Mouse (Mus musculus): ENCODE measurements around the gene Nlrc3. TPM values are rescaled to one million over a fixed set of nuclear protein-coding genes. Genes with fewer than 3 reads are reported as not detected.
"Not testable (repeated sequence)": the region's sequence is repeated elsewhere in the genome, so short reads cannot be mapped to it uniquely, and the experiment has no call there.

Nlrc3 gene
- polyA plus RNA-seq (2015; fragmentation: Nextera tagmentation; extraction: Ambion mirVana) = 12.8 and 18.2 TPM in 2 replicates

- DNase-seq (ENCODE audit: low spot score) = peak; percentile 82
Measured at GRCm38 (mm10) chr16:3976251-3976671, at the start of gene Nlrc3. TSS of gene Nlrc3 (minus strand) at chr16:3976632.

- DNase-seq (ENCODE audit: low spot score) = no peak
Measured at GRCm38 (mm10) chr16:4022719-4023118, 46.3 kb upstream of the Nlrc3 start.

DNA sequence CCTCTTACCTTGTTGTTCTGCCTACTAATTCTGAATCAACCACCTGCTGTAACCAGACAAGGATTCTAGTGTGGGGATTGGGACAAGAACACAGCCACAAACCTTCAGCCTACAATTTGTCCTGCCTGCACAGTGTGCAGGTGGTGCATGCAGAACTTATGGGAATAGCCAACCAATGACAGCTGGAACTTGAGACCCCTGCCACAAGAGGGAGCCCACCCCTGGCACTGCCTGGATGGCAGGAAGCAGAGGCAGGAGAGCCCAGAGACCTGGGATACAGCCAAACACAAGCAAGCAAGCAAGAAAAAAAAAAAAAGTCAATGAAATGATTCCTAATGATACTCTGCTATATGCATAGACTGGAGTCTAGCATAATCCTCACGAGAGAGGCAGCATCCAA is 44.8 kb upstream of the Nlrc3 start:
- no peak for DNase-seq (ENCODE audit: low spot score)

- not testable (repeated sequence) for DNase-seq (ENCODE audit: low spot score)
Measured at GRCm38 (mm10) chr16:4017466-4017865, 41.0 kb upstream of the Nlrc3 start.

DNA sequence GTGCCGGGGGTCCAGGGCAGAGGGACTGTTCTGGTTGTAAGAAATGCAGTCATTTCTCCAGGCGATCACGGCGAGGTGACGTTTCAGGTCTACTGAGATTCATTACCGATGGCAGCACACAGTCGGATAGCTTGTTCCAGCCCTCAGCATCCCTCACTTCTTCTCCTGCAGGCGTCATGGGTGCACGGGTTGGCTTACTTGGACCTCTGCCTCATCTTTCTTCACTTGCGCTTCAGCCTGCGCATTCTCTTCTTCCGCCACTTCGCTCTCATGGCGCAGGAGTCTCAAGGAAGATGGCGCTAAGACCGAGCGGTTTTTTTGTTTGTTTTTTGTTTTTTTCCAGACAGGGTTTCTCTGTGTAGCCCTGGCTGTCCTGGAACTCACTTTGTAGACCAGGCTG is 40.4 kb upstream of the Nlrc3 start:
- not testable (repeated sequence) for DNase-seq (ENCODE audit: low spot score)

DNA sequence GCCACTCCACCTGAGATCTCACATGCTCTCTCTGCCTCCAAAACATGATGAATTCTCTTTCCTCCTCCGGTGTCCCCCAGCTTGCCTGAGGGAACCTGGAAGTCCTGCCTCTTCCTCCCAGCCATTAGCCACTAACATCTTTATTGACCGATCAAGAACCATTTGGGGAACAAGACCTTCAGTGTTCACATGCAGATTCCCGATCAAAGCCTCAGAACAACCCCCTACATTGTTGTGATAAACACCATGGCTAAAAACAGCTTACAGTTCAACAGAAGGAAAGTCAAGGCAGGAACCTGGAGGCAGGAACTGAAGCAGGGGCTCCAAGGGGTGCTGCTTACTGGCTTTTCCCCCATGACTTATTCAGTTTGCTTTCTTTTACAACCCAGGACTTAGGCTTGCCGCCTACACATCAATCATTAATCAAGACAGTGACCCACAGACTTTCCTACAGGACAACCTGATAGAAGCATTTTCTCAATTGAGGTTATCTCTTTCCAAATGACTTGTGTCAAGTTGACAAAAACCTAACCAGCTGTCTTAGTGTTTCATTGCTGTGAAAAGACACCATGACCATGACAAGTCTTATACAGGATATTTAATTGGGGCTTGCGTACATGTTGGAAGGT is 37.7 kb upstream of the Nlrc3 start:
- no peak for DNase-seq (ENCODE audit: low spot score)

DNA sequence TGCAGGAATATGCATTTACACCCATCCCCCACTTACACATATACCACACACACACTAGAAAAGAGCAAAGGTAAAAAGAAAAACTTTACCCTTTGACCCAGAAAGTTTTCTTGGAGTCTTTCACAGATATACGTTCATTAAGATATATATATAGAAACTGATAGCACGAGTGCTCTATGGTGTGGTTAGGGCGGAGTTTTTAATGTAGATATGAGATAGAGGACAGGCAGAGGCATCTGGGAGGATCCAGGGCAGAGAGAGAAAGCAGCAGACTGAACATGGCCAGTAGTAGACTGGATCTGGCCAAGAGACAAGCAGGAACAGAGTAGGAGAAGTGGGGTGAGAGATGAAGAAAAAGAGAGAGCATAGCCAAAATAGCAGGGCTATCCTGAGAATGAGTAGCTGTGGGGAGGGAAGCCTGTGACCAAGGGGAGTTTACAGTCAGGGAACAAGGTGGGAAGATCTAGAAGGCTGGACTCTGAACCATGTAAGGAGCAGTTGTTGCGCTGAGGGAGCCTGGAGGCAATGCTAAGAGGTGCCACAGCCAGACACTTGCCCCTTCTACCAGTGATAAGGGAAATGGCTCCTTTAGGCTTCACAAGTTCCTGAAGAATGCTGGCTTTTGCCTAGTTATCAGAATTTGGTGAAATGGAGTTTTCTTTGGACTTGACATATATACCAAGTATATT is 36.6 kb upstream of the Nlrc3 start:
- no peak for DNase-seq (ENCODE audit: low spot score)

DNA sequence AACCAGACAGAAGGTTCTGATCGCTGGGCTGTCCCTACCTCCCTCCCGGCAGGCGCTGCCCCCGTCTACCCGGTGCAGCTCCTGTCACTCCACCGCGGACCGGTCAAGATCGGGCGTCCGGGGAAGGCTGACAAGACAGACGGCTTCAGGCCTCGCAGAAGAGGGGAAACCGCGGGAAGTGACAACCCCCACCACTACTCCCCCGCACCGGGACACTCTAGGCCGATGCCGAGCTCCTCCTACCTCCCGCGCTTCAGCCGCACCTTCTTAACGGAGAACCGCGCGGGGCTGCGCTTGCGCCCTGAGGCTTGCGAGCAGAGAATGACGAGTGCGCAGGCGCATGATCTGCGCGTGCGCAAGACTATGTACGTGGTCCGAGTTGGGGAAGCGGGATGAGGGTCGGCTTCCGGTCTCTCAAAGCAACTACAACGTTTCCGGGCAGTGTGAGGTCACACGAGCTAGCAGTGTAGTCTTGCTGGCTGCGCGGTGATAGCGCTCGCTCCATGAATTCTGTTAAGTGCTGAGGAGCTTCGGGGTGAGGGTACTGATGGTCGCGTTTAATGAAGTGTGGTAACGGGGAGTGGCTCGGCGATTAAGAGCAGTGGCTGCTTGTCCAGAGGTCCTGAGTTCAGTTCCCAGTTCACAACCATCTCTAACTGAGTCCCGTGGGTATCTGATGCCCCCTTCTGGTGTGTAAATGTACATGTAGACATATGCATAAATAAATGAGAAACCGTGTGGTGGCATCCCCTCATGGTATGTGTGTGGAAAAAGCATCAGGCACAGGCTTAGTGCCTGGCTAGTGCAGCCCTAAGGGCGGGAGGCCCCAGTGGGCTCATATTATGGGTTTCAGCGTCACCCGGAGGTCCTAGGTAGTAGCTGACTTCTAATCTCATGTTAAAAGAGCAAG is 27.3 kb upstream of the Nlrc3 start, which contains the start of gene Slx4:
Gene Slx4 (minus strand): TSS at position 282 of the 910 bp plus-strand sequence.
- DNase-seq (ENCODE audit: low spot score) = peak; percentile 99

DNA sequence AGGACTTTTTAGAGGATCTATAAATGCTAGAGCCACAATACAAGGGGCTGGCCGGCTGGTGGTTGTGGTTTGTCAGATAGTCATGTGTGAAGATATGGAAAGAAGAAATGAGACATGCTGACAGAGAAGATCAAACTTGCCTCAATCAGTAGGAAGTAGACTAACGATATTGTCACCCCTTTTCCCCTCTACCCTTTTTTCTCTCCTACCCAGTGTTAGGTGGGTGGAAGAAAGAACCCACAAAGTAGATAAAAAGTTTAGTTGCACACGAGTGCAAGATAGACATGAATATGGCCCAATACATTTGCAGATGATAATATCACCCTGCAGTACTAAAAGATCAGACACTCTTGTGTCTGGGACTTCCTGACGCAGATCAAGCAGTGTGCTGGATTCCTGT is 12.0 kb upstream of the Nlrc3 start:
- no peak for DNase-seq (ENCODE audit: low spot score)

DNA sequence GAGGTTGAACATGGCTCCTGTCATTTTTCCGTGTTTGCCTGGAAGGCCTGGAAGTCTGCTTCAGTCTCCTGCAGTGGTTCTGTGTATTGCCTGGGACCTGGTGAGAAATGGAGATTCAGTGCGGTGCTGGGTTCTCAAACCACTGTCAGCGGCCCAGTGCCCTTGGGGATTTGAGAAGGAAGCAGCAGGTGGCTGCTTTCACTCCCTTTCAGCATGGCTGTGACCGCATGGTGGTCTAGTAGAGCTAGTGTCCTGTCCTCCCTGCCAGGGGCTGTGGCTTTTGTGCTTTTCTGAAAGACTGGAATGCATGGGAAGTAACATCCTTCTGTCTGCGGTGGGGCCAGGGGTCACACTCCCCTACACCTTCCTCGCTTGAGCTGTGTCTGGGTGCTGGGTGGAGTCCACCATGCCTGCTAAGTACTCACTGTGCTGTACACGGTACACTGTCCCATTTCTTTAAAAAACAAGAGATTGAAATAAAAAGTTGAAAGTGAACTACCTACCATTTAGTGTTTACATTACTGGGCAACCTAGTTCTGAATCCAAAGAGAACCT is 6.8 kb upstream of the Nlrc3 start:
- DNase-seq (ENCODE audit: low spot score) = no peak

DNA sequence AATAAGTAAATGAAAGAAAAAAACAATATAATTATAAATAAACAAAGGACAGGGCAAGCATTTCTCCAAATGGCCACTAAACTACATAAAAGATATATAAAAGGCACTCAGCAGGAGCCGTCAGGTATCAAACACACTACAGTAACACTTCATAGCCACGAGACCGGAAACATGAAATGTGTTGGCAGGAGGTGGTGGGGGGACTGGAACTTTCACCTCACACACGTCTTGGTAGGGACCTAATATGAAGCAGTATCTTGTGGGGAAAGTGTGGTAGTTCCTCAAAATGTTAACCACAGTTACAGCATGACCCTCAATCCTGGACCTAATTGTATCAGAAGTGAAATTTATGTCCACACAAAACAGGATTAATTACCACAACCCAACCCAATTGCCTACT is 5.7 kb upstream of the Nlrc3 start:
- DNase-seq (ENCODE audit: low spot score) = peak; percentile 37

- DNase-seq (ENCODE audit: low spot score) = no peak
Measured at GRCm38 (mm10) chr16:3976712-3977111, 280 bp upstream of the Nlrc3 start.

GRCm38 (mm10) chr16:3975658-3976057 is 774 bp downstream of the Nlrc3 start:
- DNase-seq (ENCODE audit: low spot score) = no peak

DNA sequence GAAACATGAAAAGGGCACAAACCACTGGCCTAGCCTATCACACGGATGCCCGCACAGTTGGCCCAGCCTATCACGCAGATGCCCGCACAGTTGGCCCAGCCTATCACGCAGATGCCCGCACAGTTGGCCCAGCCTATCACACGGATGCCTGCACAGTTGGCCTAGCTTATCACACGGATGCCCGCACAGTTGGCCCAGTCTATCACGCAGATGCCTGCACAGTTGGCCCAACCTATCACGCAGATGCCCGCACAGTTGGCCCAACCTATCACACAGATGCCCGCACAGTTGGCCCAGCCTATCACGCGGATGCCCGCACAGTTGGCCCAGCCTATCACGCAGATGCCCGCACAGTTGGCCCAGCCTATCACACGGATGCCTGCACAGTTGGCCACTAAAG is 2.0 kb downstream of the Nlrc3 start:
- DNase-seq (ENCODE audit: low spot score) = not testable (repeated sequence)

DNA sequence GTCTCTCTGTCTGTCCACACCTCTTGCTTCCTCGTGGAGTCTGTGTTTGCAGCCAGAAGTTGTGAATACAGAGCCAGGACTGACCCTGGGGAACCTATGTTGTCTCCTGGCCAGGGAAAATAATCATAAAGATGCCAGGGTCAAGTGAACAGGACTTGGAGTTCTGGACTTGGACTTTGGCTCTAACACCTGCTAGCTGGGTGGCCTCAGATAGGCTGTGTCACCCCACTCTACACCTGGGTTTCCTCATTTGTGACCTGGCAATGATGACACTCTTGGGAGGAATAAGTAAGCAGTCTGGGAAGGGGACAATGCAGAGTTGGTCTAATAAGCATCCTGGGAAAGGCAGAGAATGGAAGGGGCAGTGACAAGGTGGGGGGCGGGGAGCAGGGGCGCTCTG is 10.9 kb downstream of the Nlrc3 start:
- DNase-seq (ENCODE audit: low spot score) = no peak

GRCm38 (mm10) chr16:3964990-3965389 is 11.4 kb downstream of the Nlrc3 start:
- DNase-seq (ENCODE audit: low spot score) = no peak

- DNase-seq (ENCODE audit: low spot score) = no peak
Measured at GRCm38 (mm10) chr16:3959261-3959660, 17.2 kb downstream of the Nlrc3 start.

DNA sequence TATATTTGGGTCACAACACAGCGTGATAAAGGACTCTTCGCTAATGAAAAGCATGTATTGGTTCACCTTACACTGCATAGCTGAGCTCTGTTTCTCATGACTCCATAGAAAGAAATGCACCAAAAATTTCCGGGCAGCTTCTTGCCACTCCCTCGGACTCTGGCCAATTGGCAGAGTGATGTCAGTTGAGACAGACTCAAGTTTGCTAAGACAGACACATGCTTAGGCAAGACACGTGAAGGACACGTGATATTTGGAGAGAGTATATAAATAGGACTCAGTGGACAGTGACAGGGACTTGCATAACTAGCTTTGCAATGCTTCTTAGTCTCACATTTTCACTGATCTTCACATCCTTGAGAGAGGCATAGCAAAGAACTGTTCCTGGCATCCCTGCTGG is 20.1 kb downstream of the Nlrc3 start:
- no peak for DNase-seq (ENCODE audit: low spot score)

- DNase-seq (ENCODE audit: low spot score) = no peak
Measured at GRCm38 (mm10) chr16:3951141-3951540, 25.3 kb downstream of the Nlrc3 start.

GRCm38 (mm10) chr16:3934701-3935100 is 41.7 kb downstream of the Nlrc3 start:
- no peak for DNase-seq (ENCODE audit: low spot score)

GRCm38 (mm10) chr16:3934091-3934490 is 42.3 kb downstream of the Nlrc3 start:
- DNase-seq (ENCODE audit: low spot score) = no peak

DNA sequence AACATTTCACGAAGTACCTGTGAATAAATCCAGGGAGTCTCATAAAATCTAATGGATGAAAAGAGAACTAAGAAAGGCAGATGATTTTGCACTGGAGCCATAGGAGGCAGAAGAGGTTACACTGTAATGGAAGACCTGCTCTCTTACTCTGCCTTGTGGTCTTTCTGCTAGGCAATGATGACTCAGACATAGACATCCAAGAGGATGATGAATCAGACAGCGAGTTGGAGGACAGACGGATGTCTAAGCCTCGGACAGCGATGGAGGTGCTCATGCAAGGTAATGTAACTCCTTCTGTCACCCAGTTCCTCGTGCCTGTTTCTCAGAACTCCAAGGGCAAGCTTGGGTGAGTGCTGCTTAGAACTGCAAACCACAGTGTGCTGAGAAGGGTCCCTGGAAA is 42.9 kb downstream of the Nlrc3 start:
- no peak for DNase-seq (ENCODE audit: low spot score)

All from thymus, postnatal 0 days (tissue).